13 mouse cellular contexts compared by ENCODE assay signal in genomic region chr6:54116299-54116698, GRCm38 (mm10).
DNase-seq lines count a peak whose midpoint lies in the region; ATAC-seq and TF ChIP-seq lines count a peak whose summit lies in the region.
"Had no signal": no experiment of that assay in that cellular context is flagged by ENCODE, and none has a peak within 500 bp of the region (broad histone marks: within the 10 kb centered on the region; RNA-seq: fewer than 3 reads in every experiment).

No protein-coding gene starts in this region.

- no peak overlapping the region for H3K27ac ChIP-seq in lung, postnatal 0 days (ENCODE audit: low read length)
- H3K27ac ChIP-seq: hindbrain, embryonic 15.5 days had no signal

- no peak overlapping the region for H3K4me3 ChIP-seq in lung, postnatal 0 days (ENCODE audit: low read depth, low read length)
- no peak overlapping the region for H3K4me3 ChIP-seq in lung, adult 2 months (replicated peaks; ENCODE audit: extremely low read depth, low read depth, low read length)
- H3K4me3 ChIP-seq: hindbrain, embryonic 15.5 days had no signal

- peak; percentile 35; the same call in 1 of the 2 replicates for ATAC-seq in lung, postnatal 0 days
- ATAC-seq in granulocyte monocyte progenitor cell, adult 5-6 weeks (replicated peaks; ENCODE audit: poor library complexity, severe bottlenecking) = peak; percentile 64
- peak; percentile 34; the same call in 1 of the 2 replicates for ATAC-seq in neutrophil, adult 5-6 weeks (ENCODE audit: extremely low read depth, insufficient number of reproducible peaks, low FRiP score, poor library complexity, severe bottlenecking)
- ATAC-seq: activated CD4-positive, CD25-positive, alpha-beta regulatory T cell, adult 4 months had no signal

- WGBS in lung, postnatal 0 days = 78% methylated on average over 9 of the region's 9 CpGs
- 78% methylated on average over 9 of the region's 9 CpGs for WGBS in lung, adult 2 months

- no peaks in the 10 kb centered on the region for H3K27me3 ChIP-seq in lung, postnatal 0 days (replicated peaks; ENCODE audit: insufficient read depth, low read length)
- H3K27me3 ChIP-seq: hindbrain, embryonic 15.5 days had no signal

- no peak overlapping the region for H3K4me2 ChIP-seq in lung, postnatal 0 days (replicated peaks; ENCODE audit: low read depth, low read length)
- H3K4me2 ChIP-seq: hindbrain, embryonic 15.5 days had no signal

- no peak for TF ChIP-seq EP300 in lung, postnatal 0 days (IDR thresholded peaks at IDR 0.05)

- no peaks in the 10 kb centered on the region for H3K9me3 ChIP-seq in lung, postnatal 0 days (ENCODE audit: low read length)
- H3K9me3 ChIP-seq: hindbrain, embryonic 15.5 days had no signal

- no peak for TF ChIP-seq POLR2A in lung, adult 2 months (IDR thresholded peaks at IDR 0.05; ENCODE audit: borderline replicate concordance, extremely low read depth, low read depth, low read length)

- H3K9ac ChIP-seq in lung, postnatal 0 days (replicated peaks; ENCODE audit: low read depth) = no peak overlapping the region
- H3K9ac ChIP-seq: hindbrain, embryonic 15.5 days had no signal

- H3K36me3 ChIP-seq in lung, postnatal 0 days (ENCODE audit: insufficient read depth, low read length) = no peaks in the 10 kb centered on the region
- H3K36me3 ChIP-seq: hindbrain, embryonic 15.5 days had no signal

- peak; percentile 55 to 63 for DNase-seq in cerebellum, adult 18-20 months
- DNase-seq in cerebellum, adult 9-11 months = no peak
- DNase-seq in lung, postnatal 0 days (ENCODE audit: low spot score) = peak; percentile 20
- DNase-seq in lung, adult 2 months = no peak
- no peak for DNase-seq in gastrocnemius, adult 18-20 months (ENCODE audit: low spot score)
- DNase-seq in thymus, postnatal 10 days (ENCODE audit: low spot score in 2 of 2) = no peak
- DNase-seq: embryo, embryonic 11 days; layer of hippocampus, postnatal 36 days; thymus, adult 18-20 months had no signal

- H3K4me1 ChIP-seq in lung, postnatal 0 days (ENCODE audit: insufficient read depth, low read depth, low read length) = 0 out of 2 replicates have a peak, but pooled peaks cover 3% of the 10 kb centered on the region
- peaks cover 3% of the 10 kb centered on the region for H3K4me1 ChIP-seq in lung, adult 2 months (ENCODE audit: control insufficient read depth, insufficient read depth, low read length)

- no peak for TF ChIP-seq CTCF in lung, postnatal 0 days (IDR thresholded peaks at IDR 0.05)
- TF ChIP-seq CTCF in lung, adult 2 months (IDR thresholded peaks at IDR 0.05; ENCODE audit: insufficient read depth, low read length) = no peak

Comparison
In these comparisons a context has a peak if more than half of its experiments do, and no peak if none do; other contexts are left out.
1. DNase-seq: peak in cerebellum, adult 18-20 months (2 of 2) and lung, postnatal 0 days (single experiment); none in cerebellum, adult 9-11 months (single experiment), lung, adult 2 months (single experiment), gastrocnemius, adult 18-20 months (single experiment) and thymus, postnatal 10 days (0 of 2).
2. Peak in every context shown above with its lines, with median percentiles within 50 percentile points of each other: ATAC-seq.